Mouse (Mus musculus): Measurements from ENCODE around the gene Pepd. TPM values are rescaled to one million over a fixed set of nuclear protein-coding genes. Genes with fewer than 3 reads are reported as not detected.

The Pepd gene
- polyA plus RNA-seq, 1 experiment from 2014 or later = 91.4 TPM

GRCm38 (mm10) chr7:34915555-34915954 lies 3.4 kb downstream of the Pepd start:
- ATAC-seq = no peak
- Histone ChIP-seq H3K27ac (no peak overlapping the region), H3K9me3 (no peaks in the 10 kb centered on the region), H3K4me2 (replicated peaks) (no peak overlapping the region), H3K27me3 (replicated peaks) (no peaks in the 10 kb centered on the region; the same call in 1 of the 2 replicates), H3K4me3 (replicated peaks) (no peak overlapping the region), H3K9ac (no peak overlapping the region), H3K36me3 (no peaks in the 10 kb centered on the region), H3K4me1 (replicated peaks) (peaks cover 18% of the 10 kb centered on the region)
- WGBS = 80% methylated on average over 5 of the region's 5 CpGs

GRCm38 (mm10) chr7:34917558-34917957 lies 5.4 kb downstream of the Pepd start:
- H3K9me3 ChIP-seq = no peaks in the 10 kb centered on the region
- no peaks in the 10 kb centered on the region for H3K27me3 ChIP-seq (replicated peaks)
- no peak overlapping the region for H3K9ac ChIP-seq
- ATAC-seq = no peak
- 58% methylated on average over 6 of the region's 6 CpGs for WGBS
- peaks cover 12% of the 10 kb centered on the region for H3K4me1 ChIP-seq (replicated peaks)
- H3K27ac ChIP-seq = no peak overlapping the region
- no peak overlapping the region for H3K4me3 ChIP-seq (replicated peaks)
- no peaks in the 10 kb centered on the region for H3K36me3 ChIP-seq
- H3K4me2 ChIP-seq (replicated peaks) = no peak overlapping the region

GRCm38 (mm10) chr7:34917998-34918397 lies 5.8 kb downstream of the Pepd start:
- no peaks in the 10 kb centered on the region for H3K36me3 ChIP-seq
- no peaks in the 10 kb centered on the region for H3K27me3 ChIP-seq (replicated peaks)
- H3K4me2 ChIP-seq (replicated peaks) = no peak overlapping the region
- H3K9me3 ChIP-seq = no peaks in the 10 kb centered on the region
- H3K9ac ChIP-seq = no peak overlapping the region
- ATAC-seq = peak; percentile 27; the same call in 1 of the 2 replicates
- H3K27ac ChIP-seq = no peak overlapping the region
- no peak overlapping the region for H3K4me3 ChIP-seq (replicated peaks)
- WGBS = 81% methylated on average over 4 of the region's 4 CpGs
- peaks cover 9% of the 10 kb centered on the region for H3K4me1 ChIP-seq (replicated peaks)

- Histone ChIP-seq H3K4me1 (replicated peaks) (peaks cover 6% of the 10 kb centered on the region; the same call in 1 of the 2 replicates), H3K9me3 (no peaks in the 10 kb centered on the region), H3K4me3 (replicated peaks) (no peak overlapping the region), H3K27me3 (replicated peaks) (no peaks in the 10 kb centered on the region), H3K36me3 (no peaks in the 10 kb centered on the region), H3K9ac (no peak overlapping the region), H3K4me2 (replicated peaks) (no peak overlapping the region), H3K27ac (no peak overlapping the region)
- 78% methylated on average over 8 of the region's 8 CpGs for WGBS
- ATAC-seq = peak; percentile 10; the same call in 1 of the 2 replicates
Measured at GRCm38 (mm10) chr7:34918416-34918815, 6.2 kb downstream of the Pepd start.

GRCm38 (mm10) chr7:34919054-34919453 lies 6.9 kb downstream of the Pepd start:
- Histone ChIP-seq H3K4me3 (replicated peaks) (no peak overlapping the region), H3K9ac (no peak overlapping the region), H3K27ac (no peak overlapping the region), H3K4me2 (replicated peaks) (no peak overlapping the region), H3K27me3 (replicated peaks) (no peaks in the 10 kb centered on the region), H3K36me3 (no peaks in the 10 kb centered on the region), H3K9me3 (no peaks in the 10 kb centered on the region), H3K4me1 (replicated peaks) (peaks cover 3% of the 10 kb centered on the region; the same call in 1 of the 2 replicates)
- 0 out of 2 replicates have a peak, but pooled peaks have one; percentile 15 for ATAC-seq
- 53% methylated on average over 5 of the region's 5 CpGs for WGBS

GRCm38 (mm10) chr7:34919809-34920208 lies 7.6 kb downstream of the Pepd start:
- H3K9me3 ChIP-seq = no peaks in the 10 kb centered on the region
- no peak overlapping the region for H3K9ac ChIP-seq
- H3K4me2 ChIP-seq (replicated peaks) = no peak overlapping the region
- H3K27ac ChIP-seq = no peak overlapping the region
- 0 out of 2 replicates have a peak, but pooled peaks cover 3% of the 10 kb centered on the region for H3K4me1 ChIP-seq (replicated peaks)
- ATAC-seq = no peak
- 66% methylated on average over 5 of the region's 5 CpGs for WGBS
- 0 out of 2 replicates have a peak, but pooled peaks cover 4% of the 10 kb centered on the region for H3K36me3 ChIP-seq
- H3K27me3 ChIP-seq (replicated peaks) = no peaks in the 10 kb centered on the region
- no peak overlapping the region for H3K4me3 ChIP-seq (replicated peaks)

- Histone ChIP-seq H3K4me3 (replicated peaks) (no peak overlapping the region), H3K36me3 (0 out of 2 replicates have a peak, but pooled peaks cover 4% of the 10 kb centered on the region), H3K27ac (no peak overlapping the region), H3K4me1 (replicated peaks) (peaks cover 4% of the 10 kb centered on the region; the same call in 1 of the 2 replicates), H3K27me3 (replicated peaks) (no peaks in the 10 kb centered on the region), H3K9me3 (no peaks in the 10 kb centered on the region), H3K4me2 (replicated peaks) (no peak overlapping the region), H3K9ac (no peak overlapping the region)
- 70% methylated on average over 5 of the region's 5 CpGs for WGBS
- no peak for ATAC-seq
Measured at GRCm38 (mm10) chr7:34925208-34925607, 13.0 kb downstream of the Pepd start.

- Histone ChIP-seq H3K27me3 (replicated peaks) (no peaks in the 10 kb centered on the region), H3K27ac (no peak overlapping the region), H3K4me3 (replicated peaks) (no peak overlapping the region), H3K9ac (no peak overlapping the region), H3K4me1 (replicated peaks) (peaks cover 4% of the 10 kb centered on the region; the same call in 1 of the 2 replicates), H3K4me2 (replicated peaks) (no peak overlapping the region), H3K9me3 (no peaks in the 10 kb centered on the region), H3K36me3 (0 out of 2 replicates have a peak, but pooled peaks cover 4% of the 10 kb centered on the region)
- no peak for ATAC-seq
- 89% methylated on average over 7 of the region's 7 CpGs for WGBS
Measured at GRCm38 (mm10) chr7:34925956-34926355, 13.8 kb downstream of the Pepd start.

- 0 out of 2 replicates have a peak, but pooled peaks cover under 1% of the 10 kb centered on the region for H3K36me3 ChIP-seq
- peaks cover 4% of the 10 kb centered on the region; the same call in 1 of the 2 replicates for H3K4me1 ChIP-seq (replicated peaks)
- no peak overlapping the region for H3K4me3 ChIP-seq (replicated peaks)
- H3K9me3 ChIP-seq = no peaks in the 10 kb centered on the region
- H3K4me2 ChIP-seq (replicated peaks) = no peak overlapping the region
- H3K9ac ChIP-seq = no peak overlapping the region
- no peak overlapping the region for H3K27ac ChIP-seq
- 63% methylated on average over 8 of the region's 8 CpGs for WGBS
- peak; percentile 66 for ATAC-seq
- no peaks in the 10 kb centered on the region for H3K27me3 ChIP-seq (replicated peaks)
Measured at GRCm38 (mm10) chr7:34929614-34930262, 17.6 kb downstream of the Pepd start.

- H3K9ac ChIP-seq = no peak overlapping the region
- H3K27ac ChIP-seq = no peak overlapping the region
- H3K4me2 ChIP-seq (replicated peaks) = no peak overlapping the region
- no peak overlapping the region for H3K4me3 ChIP-seq (replicated peaks)
- WGBS = 45% methylated on average over 7 of the region's 7 CpGs
- no peaks in the 10 kb centered on the region for H3K27me3 ChIP-seq (replicated peaks)
- no peak for ATAC-seq
- peaks cover 4% of the 10 kb centered on the region; the same call in 1 of the 2 replicates for H3K4me1 ChIP-seq (replicated peaks)
- no peaks in the 10 kb centered on the region for H3K9me3 ChIP-seq
- no peaks in the 10 kb centered on the region for H3K36me3 ChIP-seq
Measured at GRCm38 (mm10) chr7:34930263-34930757, 18.1 kb downstream of the Pepd start.

- Histone ChIP-seq H3K9ac (no peak overlapping the region), H3K4me1 (replicated peaks) (peaks cover 4% of the 10 kb centered on the region; the same call in 1 of the 2 replicates), H3K4me3 (replicated peaks) (no peak overlapping the region), H3K9me3 (no peaks in the 10 kb centered on the region), H3K27ac (no peak overlapping the region), H3K4me2 (replicated peaks) (no peak overlapping the region), H3K27me3 (replicated peaks) (no peaks in the 10 kb centered on the region), H3K36me3 (peaks cover 10% of the 10 kb centered on the region)
- WGBS = 91% methylated on average over 8 of the region's 8 CpGs
- no peak for ATAC-seq
Measured at GRCm38 (mm10) chr7:34932631-34933030, 20.5 kb downstream of the Pepd start.

GRCm38 (mm10) chr7:34933142-34933541 lies 21.0 kb downstream of the Pepd start:
- H3K4me3 ChIP-seq (replicated peaks) = no peak overlapping the region
- WGBS = 66% methylated on average over 3 of the region's 3 CpGs
- H3K27ac ChIP-seq = no peak overlapping the region
- peaks cover 4% of the 10 kb centered on the region; the same call in 1 of the 2 replicates for H3K4me1 ChIP-seq (replicated peaks)
- H3K9ac ChIP-seq = no peak overlapping the region
- no peak overlapping the region for H3K4me2 ChIP-seq (replicated peaks)
- H3K36me3 ChIP-seq = peaks cover 10% of the 10 kb centered on the region
- no peaks in the 10 kb centered on the region for H3K9me3 ChIP-seq
- H3K27me3 ChIP-seq (replicated peaks) = no peaks in the 10 kb centered on the region
- ATAC-seq = no peak

Data from intestine, embryonic 15.5 days (tissue).